In genomic region chr5:31289626-31290230, GRCm38 (mm10) we compare ENCODE assay signal across 9 mouse cellular contexts. TPM values are rescaled to one million over a fixed set of nuclear protein-coding genes. Genes with fewer than 3 reads are reported as not detected.
A peak's percentile ranks its signal among the peaks of the same experiment; 100 is the strongest.
DNase-seq lines count a peak whose midpoint lies in the region; ATAC-seq and TF ChIP-seq lines count a peak whose summit lies in the region.
"Had no signal": no experiment of that assay in that cellular context is flagged by ENCODE, and none has a peak within 500 bp of the region (broad histone marks: within the 10 kb centered on the region; RNA-seq: fewer than 3 reads in every experiment).

No protein-coding gene starts in this region.

- ATAC-seq in kidney, embryonic 16.5 days (ENCODE audit: low FRiP score, low TSS enrichment) = no peak
- no peak for ATAC-seq in intestine, embryonic 15.5 days
- ATAC-seq in erythroid progenitor cell, adult 5-6 weeks (replicated peaks; ENCODE audit: low FRiP score, poor library complexity, severe bottlenecking) = no peak

- no peak overlapping the region for H3K27ac ChIP-seq in kidney, embryonic 16.5 days (ENCODE audit: low read length)
- H3K27ac ChIP-seq in embryonic facial prominence, embryonic 10.5 days (replicated peaks) = no peak overlapping the region
- H3K27ac ChIP-seq in intestine, embryonic 15.5 days = no peak overlapping the region

- peaks cover 11% of the 10 kb centered on the region; the same call in 1 of the 2 replicates for H3K36me3 ChIP-seq in kidney, embryonic 16.5 days (ENCODE audit: insufficient read depth, low read length)
- H3K36me3 ChIP-seq in embryonic facial prominence, embryonic 10.5 days (replicated peaks) = peaks cover 45% of the 10 kb centered on the region
- H3K36me3 ChIP-seq in intestine, embryonic 15.5 days = peaks cover 16% of the 10 kb centered on the region; the same call in 1 of the 2 replicates
- H3K36me3 ChIP-seq in myocyte (ENCODE audit: control insufficient read depth, insufficient read depth) = peaks cover 4% of the 10 kb centered on the region

- peak overlapping the region; percentile 74 for H3K4me2 ChIP-seq in kidney, embryonic 16.5 days (replicated peaks; ENCODE audit: low read depth, low read length)
- peak overlapping the region; percentile 78 for H3K4me2 ChIP-seq in intestine, embryonic 15.5 days (replicated peaks)
- peak overlapping the region; percentile 94 for H3K4me2 ChIP-seq in myocyte (ENCODE audit: low read depth)

- H3K79me2 ChIP-seq in myocyte (ENCODE audit: control insufficient read depth, insufficient read depth) = no peaks in the 10 kb centered on the region

- no peak for DNase-seq in kidney, postnatal 14 days
- DNase-seq in embryonic facial prominence, embryonic 10.5 days (ENCODE audit: low spot score) = no peak
- no peak for DNase-seq in ovary, postnatal 14 days (ENCODE audit: low spot score)
- DNase-seq in left cerebral cortex, adult 8-10 months (ENCODE audit: low spot score in 2 of 2) = no peak

- H3K9ac ChIP-seq in kidney, embryonic 16.5 days (replicated peaks; ENCODE audit: low read length) = no peak overlapping the region; the same call in 1 of the 2 replicates
- no peak overlapping the region for H3K9ac ChIP-seq in intestine, embryonic 15.5 days

- H3K9me3 ChIP-seq in kidney, embryonic 16.5 days (ENCODE audit: low read length) = no peaks in the 10 kb centered on the region
- H3K9me3 ChIP-seq in embryonic facial prominence, embryonic 10.5 days = no peaks in the 10 kb centered on the region
- H3K9me3 ChIP-seq in intestine, embryonic 15.5 days = no peaks in the 10 kb centered on the region

- peaks cover 7% of the 10 kb centered on the region for H3K4me1 ChIP-seq in kidney, embryonic 16.5 days (ENCODE audit: insufficient read depth, low read length)
- H3K4me1 ChIP-seq in embryonic facial prominence, embryonic 10.5 days = peaks cover 25% of the 10 kb centered on the region
- H3K4me1 ChIP-seq in intestine, embryonic 15.5 days (replicated peaks) = peaks cover 11% of the 10 kb centered on the region; the same call in 1 of the 2 replicates

- no peaks in the 10 kb centered on the region for H3K27me3 ChIP-seq in kidney, embryonic 16.5 days (ENCODE audit: insufficient read depth, low read length)
- no peaks in the 10 kb centered on the region for H3K27me3 ChIP-seq in embryonic facial prominence, embryonic 10.5 days (replicated peaks; ENCODE audit: low read depth, poor library complexity, severe bottlenecking)
- H3K27me3 ChIP-seq in intestine, embryonic 15.5 days (replicated peaks) = no peaks in the 10 kb centered on the region
- H3K27me3 ChIP-seq in myocyte (ENCODE audit: control insufficient read depth, insufficient read depth, insufficient read length) = no peaks in the 10 kb centered on the region

- H3K4me3 ChIP-seq in kidney, embryonic 16.5 days (ENCODE audit: low read length) = no peak overlapping the region
- H3K4me3 ChIP-seq in embryonic facial prominence, embryonic 10.5 days = peak overlapping the region; percentile 67
- no peak overlapping the region for H3K4me3 ChIP-seq in intestine, embryonic 15.5 days (replicated peaks)
- peak overlapping the region; percentile 67 for H3K4me3 ChIP-seq in myocyte

- TF ChIP-seq POLR2A in myocyte (IDR thresholded peaks at IDR 0.05; ENCODE audit: insufficient read length, low read depth) = no peak

- no peak overlapping the region for H3ac ChIP-seq in myocyte (ENCODE audit: control insufficient read depth, insufficient read length)

- 75% methylated on average over 3 of the region's 3 CpGs for WGBS in kidney, embryonic 16.5 days
- WGBS in embryonic facial prominence, embryonic 10.5 days = 83% methylated on average over 3 of the region's 3 CpGs
- 84% methylated on average over 3 of the region's 3 CpGs for WGBS in intestine, embryonic 15.5 days

TF ChIP-seq in myocyte, 11 proteins besides CTCF, POLR2A, EP300 and RAD21:
- TF ChIP-seq SRF (IDR thresholded peaks at IDR 0.05; ENCODE audit: control insufficient read depth, insufficient read length, low read depth) (no peak), MYOD1 (IDR thresholded peaks at IDR 0.05; ENCODE audit: control insufficient read depth in 1 of 3, insufficient read length in 2 of 3, low read depth in 2 of 3) (no peak), CEBPB (IDR thresholded peaks at IDR 0.05; ENCODE audit: insufficient read depth, poor library complexity, severe bottlenecking) (no peak), REST (IDR thresholded peaks at IDR 0.05; ENCODE audit: insufficient read depth, insufficient read length) (no peak)

RNA-seq across cellular contexts. Expression of gene Ift172, which starts 1.2 kb away (rescaled TPM):
- polyA plus RNA-seq in kidney, embryonic 16.5 days (2015; fragmentation: Nextera tagmentation; extraction: Ambion mirVana) = 39.7 and 40.6 TPM in 2 replicates
- polyA plus RNA-seq in embryonic facial prominence, embryonic 10.5 days (2016; fragmentation: Nextera tagmentation; extraction: Ambion mirVana) = 37.3 and 39.2 TPM in 2 replicates
- polyA plus RNA-seq in intestine, embryonic 15.5 days (2015; fragmentation: Nextera tagmentation; extraction: Ambion mirVana) = 20.1 and 21.4 TPM in 2 replicates
- polyA plus RNA-seq in myocyte (2012; fragmentation: generic; extraction: Trizol) = 22.5 TPM
- total RNA-seq in erythroid progenitor cell, adult 5-6 weeks (2015; ENCODE audit: low replicate concordance) = 2.9 and 10.5 TPM in 2 replicates
- 5.7 and 10.3 TPM in 2 replicates for total RNA-seq in erythroid progenitor cell, adult 5-6 weeks (2017; ENCODE audit: low replicate concordance)
- 10 to 100 TPM; 75.0 to 98.2 (median 83.8) TPM for total RNA-seq in left cerebral cortex, adult 8-10 months (2022)

RNA-seq across cellular contexts. Expression of gene Fndc4, which starts 6.2 kb away (rescaled TPM):
- 42.5 and 46.1 TPM in 2 replicates for polyA plus RNA-seq in kidney, embryonic 16.5 days (2015; fragmentation: Nextera tagmentation; extraction: Ambion mirVana)
- polyA plus RNA-seq in embryonic facial prominence, embryonic 10.5 days (2016; fragmentation: Nextera tagmentation; extraction: Ambion mirVana) = 54.6 and 57.1 TPM in 2 replicates
- polyA plus RNA-seq in intestine, embryonic 15.5 days (2015; fragmentation: Nextera tagmentation; extraction: Ambion mirVana) = 27.9 and 29.6 TPM in 2 replicates
- 4.9 TPM for polyA plus RNA-seq in myocyte (2012; fragmentation: generic; extraction: Trizol)
- total RNA-seq in erythroid progenitor cell, adult 5-6 weeks (2015; ENCODE audit: low replicate concordance) = not detected in 2 replicates
- total RNA-seq in erythroid progenitor cell, adult 5-6 weeks (2017; ENCODE audit: low replicate concordance) = 0.08 TPM in 1 of 2 replicates, not detected in the other
- 100 to 1,000 TPM; 132 to 144 (median 133) TPM for total RNA-seq in left cerebral cortex, adult 8-10 months (2022)

RNA-seq across cellular contexts. Expression of gene Gckr, which starts 7.5 kb away (rescaled TPM):
- polyA plus RNA-seq in kidney, embryonic 16.5 days (2015; fragmentation: Nextera tagmentation; extraction: Ambion mirVana) = 0.24 and 0.45 TPM in 2 replicates
- polyA plus RNA-seq in embryonic facial prominence, embryonic 10.5 days (2016; fragmentation: Nextera tagmentation; extraction: Ambion mirVana) = 0.19 and 0.29 TPM in 2 replicates
- polyA plus RNA-seq in intestine, embryonic 15.5 days (2015; fragmentation: Nextera tagmentation; extraction: Ambion mirVana) = 0.52 and 0.54 TPM in 2 replicates
- 0.16 TPM for polyA plus RNA-seq in myocyte (2012; fragmentation: generic; extraction: Trizol)
- not detected in 2 replicates for total RNA-seq in erythroid progenitor cell, adult 5-6 weeks (2015; ENCODE audit: low replicate concordance)
- not detected in 2 replicates for total RNA-seq in erythroid progenitor cell, adult 5-6 weeks (2017; ENCODE audit: low replicate concordance)
- total RNA-seq in left cerebral cortex, adult 8-10 months (2022) = under 1 TPM in 2 of 4 experiments, not detected in 2; 0.11 to 0.44 TPM

RNA-seq across cellular contexts. Expression of gene Krtcap3, which starts 38.2 kb away (rescaled TPM):
- polyA plus RNA-seq in kidney, embryonic 16.5 days (2015; fragmentation: Nextera tagmentation; extraction: Ambion mirVana) = 22.9 and 26.8 TPM in 2 replicates
- 16.8 and 21.2 TPM in 2 replicates for polyA plus RNA-seq in embryonic facial prominence, embryonic 10.5 days (2016; fragmentation: Nextera tagmentation; extraction: Ambion mirVana)
- polyA plus RNA-seq in intestine, embryonic 15.5 days (2015; fragmentation: Nextera tagmentation; extraction: Ambion mirVana) = 66.8 and 70.0 TPM in 2 replicates
- polyA plus RNA-seq in myocyte (2012; fragmentation: generic; extraction: Trizol) = 2.1 TPM
- not detected in 2 replicates for total RNA-seq in erythroid progenitor cell, adult 5-6 weeks (2015; ENCODE audit: low replicate concordance)
- total RNA-seq in erythroid progenitor cell, adult 5-6 weeks (2017; ENCODE audit: low replicate concordance) = not detected in 2 replicates
- total RNA-seq in left cerebral cortex, adult 8-10 months (2022) = 1 to 10 TPM; 1.5 to 3.6 (median 2.5) TPM

RNA-seq across cellular contexts. Expression of gene Gm9970, which starts 48.7 kb away (rescaled TPM):
- polyA plus RNA-seq in kidney, embryonic 16.5 days (2015; fragmentation: Nextera tagmentation; extraction: Ambion mirVana) = 0.52 TPM in 1 of 2 replicates, not detected in the other
- polyA plus RNA-seq in embryonic facial prominence, embryonic 10.5 days (2016; fragmentation: Nextera tagmentation; extraction: Ambion mirVana) = 0.40 TPM in 1 of 2 replicates, not detected in the other
- polyA plus RNA-seq in intestine, embryonic 15.5 days (2015; fragmentation: Nextera tagmentation; extraction: Ambion mirVana) = 0.33 TPM in 1 of 2 replicates, not detected in the other
- polyA plus RNA-seq in myocyte (2012; fragmentation: generic; extraction: Trizol) = not detected
- not detected in 2 replicates for total RNA-seq in erythroid progenitor cell, adult 5-6 weeks (2015; ENCODE audit: low replicate concordance)
- not detected in 2 replicates for total RNA-seq in erythroid progenitor cell, adult 5-6 weeks (2017; ENCODE audit: low replicate concordance)
- total RNA-seq in left cerebral cortex, adult 8-10 months (2022) = under 1 TPM in 2 of 4 experiments, not detected in 2; 0.74 to 0.89 TPM
- total RNA-seq: layer of hippocampus, postnatal 10 days had no signal

Comparison
In these comparisons a context has a peak if more than half of its experiments do, and no peak if none do; other contexts are left out.
1. H3K4me3 ChIP-seq: peak in embryonic facial prominence, embryonic 10.5 days (single experiment) and myocyte (single experiment); none in kidney, embryonic 16.5 days (single experiment) and intestine, embryonic 15.5 days (single experiment).
2. Peak in every context shown above with its lines, with median percentiles within 50 percentile points of each other: H3K4me2 ChIP-seq.